Comparison of ENCODE assay signal across 31 mouse cellular contexts in genomic region chr9:17668260-17668659, GRCm38 (mm10).
"Had no signal": no experiment of that assay in that cellular context is flagged by ENCODE, and none has a peak within 500 bp of the region (broad histone marks: within the 10 kb centered on the region; RNA-seq: fewer than 3 reads in every experiment).

No protein-coding gene starts in this region.

- H3K36me3 ChIP-seq: limb, embryonic 10.5 days; limb, embryonic 12.5 days; limb, embryonic 13.5 days; limb, embryonic 15.5 days; liver, embryonic 12.5 days; liver, embryonic 13.5 days; liver, embryonic 15.5 days; lung, embryonic 15.5 days; midbrain, embryonic 10.5 days; midbrain, embryonic 12.5 days; midbrain, embryonic 13.5 days; midbrain, embryonic 15.5 days had no signal

- H3K4me2 ChIP-seq: limb, embryonic 12.5 days; limb, embryonic 13.5 days; limb, embryonic 15.5 days; liver, embryonic 11.5 days; liver, embryonic 12.5 days; liver, embryonic 13.5 days; liver, embryonic 15.5 days; lung, embryonic 14.5 days; lung, embryonic 15.5 days; midbrain, embryonic 11.5 days; midbrain, embryonic 12.5 days; midbrain, embryonic 13.5 days; midbrain, embryonic 15.5 days had no signal

- H3K4me1 ChIP-seq: limb, embryonic 10.5 days; limb, embryonic 12.5 days; limb, embryonic 13.5 days; limb, embryonic 15.5 days; liver, embryonic 12.5 days; liver, embryonic 13.5 days; liver, embryonic 15.5 days; lung, embryonic 15.5 days; megakaryocyte, embryonic 14.5 days; midbrain, embryonic 10.5 days; midbrain, embryonic 12.5 days; midbrain, embryonic 13.5 days; midbrain, embryonic 15.5 days had no signal

- H3K27ac ChIP-seq: limb, embryonic 10.5 days; limb, embryonic 12.5 days; limb, embryonic 13.5 days; limb, embryonic 15.5 days; liver, embryonic 12.5 days; liver, embryonic 13.5 days; liver, embryonic 14.5 days; liver, embryonic 15.5 days; lung, embryonic 15.5 days; macrophage; midbrain, embryonic 10.5 days; midbrain, embryonic 12.5 days; midbrain, embryonic 13.5 days; midbrain, embryonic 15.5 days had no signal

- H3K9ac ChIP-seq: limb, embryonic 12.5 days; limb, embryonic 13.5 days; limb, embryonic 15.5 days; liver, embryonic 12.5 days; liver, embryonic 13.5 days; liver, embryonic 14.5 days; liver, embryonic 15.5 days; liver, postnatal 0 days; lung, embryonic 14.5 days; lung, embryonic 15.5 days; midbrain, embryonic 12.5 days; midbrain, embryonic 13.5 days; midbrain, embryonic 15.5 days had no signal

- DNase-seq: left cerebral cortex, postnatal 4 days; liver; liver, embryonic 13.5 days; liver, postnatal 0 days; lung, adult 18-20 months; lung, adult 2 months; lung, embryonic 14.5 days; lung, postnatal 10 days; lung, postnatal 14 days; lung, postnatal 36 days; lung, postnatal 4 days; midbrain, embryonic 14.5 days had no signal

- H3K9me3 ChIP-seq: limb, embryonic 10.5 days; limb, embryonic 12.5 days; limb, embryonic 13.5 days; limb, embryonic 15.5 days; liver, embryonic 12.5 days; liver, embryonic 13.5 days; liver, embryonic 15.5 days; lung, embryonic 15.5 days; megakaryocyte, embryonic 14.5 days; midbrain, embryonic 10.5 days; midbrain, embryonic 12.5 days; midbrain, embryonic 13.5 days; midbrain, embryonic 15.5 days had no signal

- H3K27me3 ChIP-seq: limb, embryonic 12.5 days; limb, embryonic 13.5 days; limb, embryonic 15.5 days; liver, embryonic 12.5 days; liver, embryonic 13.5 days; liver, embryonic 15.5 days; lung, embryonic 15.5 days; megakaryocyte, embryonic 14.5 days; midbrain, embryonic 12.5 days; midbrain, embryonic 13.5 days; midbrain, embryonic 15.5 days had no signal

- H3K4me3 ChIP-seq: limb, embryonic 10.5 days; limb, embryonic 12.5 days; limb, embryonic 13.5 days; limb, embryonic 15.5 days; liver, embryonic 12.5 days; liver, embryonic 13.5 days; liver, embryonic 15.5 days; lung, embryonic 15.5 days; megakaryocyte, embryonic 14.5 days; midbrain, embryonic 10.5 days; midbrain, embryonic 12.5 days; midbrain, embryonic 13.5 days; midbrain, embryonic 15.5 days; myocyte had no signal

- ATAC-seq: liver, embryonic 12.5 days; liver, postnatal 0 days; lung, postnatal 0 days; midbrain, embryonic 13.5 days; midbrain, embryonic 15.5 days; midbrain, embryonic 16.5 days had no signal
